Mouse (Mus musculus) Patski (cell line): ENCODE data around the gene Mpl. TPM values are rescaled to one million over a fixed set of nuclear protein-coding genes. Genes with fewer than 3 reads are reported as not detected.

Experiments used
- ATAC-seq: fragments of 100-300 bp; one replicate; pipeline ENCODE4 v1.8.0; 2021
- CTCF ChIA-PET: fragments of 350-600 bp; sonication (Branson Sonifier 250); formaldehyde crosslinking; loops from one replicate; lab custom pipeline; 2022; ENCODE audit warnings: inconsistent platforms; lab: Charles Lee
- POLR2A ChIA-PET: fragments of 350-600 bp; sonication (Branson Sonifier 250); formaldehyde crosslinking; loops from one replicate; lab custom pipeline; 2022; ENCODE audit warnings: antibody characterized with exemption, inconsistent platforms; lab: Charles Lee
- DNase-seq: peaks from one replicate; pipeline ENCODE4 v3.0.0-alpha.2; 2011; ENCODE audit warnings: low read depth, low spot score
- H3K27me3 ChIP-seq: fragments of 371-371 bp; one replicate; pipeline ENCODE4 v1.5.1; 2021
- CTCF ChIP-seq: fragments of 100-300 bp; IDR thresholded peaks from one replicate; pipeline ENCODE4 v1.5.1; 2021
- in situ Hi-C: fragments of 300-500 bp; cut with MboI; formaldehyde crosslinking; loops from 3 replicates; pipeline ENCODE4 v1.11.1; 2018; ENCODE audit warnings: low pct_unique_long_range_greater_than_20kb, mixed read lengths
- polyA plus RNA-seq: library from polyadenylated mRNA; unstranded; gene quantifications from one replicate; pipeline ENCODE4 v1.2.3, GENCODE M21; 2021

Mpl gene
- not detected for polyA plus RNA-seq

- no peak for TF ChIP-seq CTCF
- POLR2A ChIA-PET: no interaction called here
- ATAC-seq (no peak), DNase-seq (no peak)
- CTCF ChIA-PET: no interaction called here
- in situ Hi-C loops: no loop called here
- peaks cover 5% of the 10 kb centered on the region for H3K27me3 ChIP-seq
Observed at GRCm38 (mm10) chr4:118457345-118457975, at the start of gene Mpl. Gene Mpl (minus strand): TSS chr4:118457513.

- CTCF ChIA-PET: no interaction called here
- no peaks in the 10 kb centered on the region for H3K27me3 ChIP-seq
- no peak for TF ChIP-seq CTCF
- ATAC-seq: no peak
- DNase-seq: peak; percentile 3
- POLR2A ChIA-PET: no interaction called here
- in situ Hi-C loops: no loop called here
Observed at GRCm38 (mm10) chr4:118505551-118505950, 48.2 kb upstream of the Mpl start.

GRCm38 (mm10) chr4:118500792-118501191, 43.5 kb upstream of the Mpl start:
- TF ChIP-seq CTCF: no peak
- ChIA-PET CTCF (no interaction called here), POLR2A (no interaction called here)
- in situ Hi-C loops: no loop called here
- no peak for ATAC-seq
- no peaks in the 10 kb centered on the region for H3K27me3 ChIP-seq
- no peak for DNase-seq

- no peak for TF ChIP-seq CTCF
- in situ Hi-C loops: no loop called here
- ChIA-PET POLR2A (no interaction called here), CTCF (no interaction called here)
- ATAC-seq (no peak), DNase-seq (no peak)
- H3K27me3 ChIP-seq: no peaks in the 10 kb centered on the region
Observed at GRCm38 (mm10) chr4:118500171-118500724, 42.9 kb upstream of the Mpl start.

- in situ Hi-C loops: no loop called here
- POLR2A ChIA-PET: no interaction called here
Observed at GRCm38 (mm10) chr4:118490461-118490860, 33.1 kb upstream of the Mpl start.

GRCm38 (mm10) chr4:118489717-118490132, 32.4 kb upstream of the Mpl start, which contains the start of gene Tie1:
Gene Tie1 (minus strand): TSS chr4:118490061.
- ATAC-seq (no peak), DNase-seq (no peak)
- ChIA-PET POLR2A (no interaction called here), CTCF (interaction anchor here (0.7 kb wide), 1 partner anchor 23 kb away, joined by 3 read pairs; no protein-coding TSS in a partner anchor)
- TF ChIP-seq CTCF: no peak
- H3K27me3 ChIP-seq: peaks cover 13% of the 10 kb centered on the region
- in situ Hi-C loops: no loop called here

More at GRCm38 (mm10) chr4:118490461-118490860, 33.1 kb upstream of the Mpl start:
- peaks cover 11% of the 10 kb centered on the region for H3K27me3 ChIP-seq
- ATAC-seq (no peak), DNase-seq (no peak)
- CTCF ChIA-PET: interaction anchor here (0.7 kb wide), 1 partner anchor 22 kb away, joined by 3 read pairs; no protein-coding TSS in a partner anchor
- no peak for TF ChIP-seq CTCF

- POLR2A ChIA-PET: no interaction called here
- DNase-seq (no peak), ATAC-seq (no peak)
- H3K27me3 ChIP-seq: peaks cover 9% of the 10 kb centered on the region
- in situ Hi-C loops: no loop called here
- no peak for TF ChIP-seq CTCF
- CTCF ChIA-PET: no interaction called here
Observed at GRCm38 (mm10) chr4:118476773-118477530, 19.6 kb upstream of the Mpl start.

GRCm38 (mm10) chr4:118472687-118473086, 15.4 kb upstream of the Mpl start:
- TF ChIP-seq CTCF: no peak
- CTCF ChIA-PET: no interaction called here

GRCm38 (mm10) chr4:118471281-118471680, 14.0 kb upstream of the Mpl start:
- ATAC-seq (no peak), DNase-seq (no peak)
- POLR2A ChIA-PET: no interaction called here
- no peaks in the 10 kb centered on the region for H3K27me3 ChIP-seq
- CTCF ChIA-PET: no interaction called here
- TF ChIP-seq CTCF: no peak
- in situ Hi-C loops: no loop called here

More at GRCm38 (mm10) chr4:118472687-118473086, 15.4 kb upstream of the Mpl start:
- DNase-seq (no peak), ATAC-seq (no peak)
- POLR2A ChIA-PET: no interaction called here
- H3K27me3 ChIP-seq: no peaks in the 10 kb centered on the region
- in situ Hi-C loops: no loop called here

- no peak for ATAC-seq
- ChIA-PET CTCF (no interaction called here), POLR2A (no interaction called here)
- in situ Hi-C loops: no loop called here
- no peak for TF ChIP-seq CTCF
- no peaks in the 10 kb centered on the region for H3K27me3 ChIP-seq
- DNase-seq: no peak
Observed at GRCm38 (mm10) chr4:118465697-118466163, 8.4 kb upstream of the Mpl start.

- POLR2A ChIA-PET: no interaction called here
Observed at GRCm38 (mm10) chr4:118464956-118465355, 7.6 kb upstream of the Mpl start.

More at GRCm38 (mm10) chr4:118464956-118465355, 7.6 kb upstream of the Mpl start:
- ATAC-seq (no peak), DNase-seq (no peak)
- TF ChIP-seq CTCF: no peak
- CTCF ChIA-PET: no interaction called here
- no peaks in the 10 kb centered on the region for H3K27me3 ChIP-seq
- in situ Hi-C loops: no loop called here
